Mouse (Mus musculus): ENCODE data around the gene Dnali1.

DNA sequence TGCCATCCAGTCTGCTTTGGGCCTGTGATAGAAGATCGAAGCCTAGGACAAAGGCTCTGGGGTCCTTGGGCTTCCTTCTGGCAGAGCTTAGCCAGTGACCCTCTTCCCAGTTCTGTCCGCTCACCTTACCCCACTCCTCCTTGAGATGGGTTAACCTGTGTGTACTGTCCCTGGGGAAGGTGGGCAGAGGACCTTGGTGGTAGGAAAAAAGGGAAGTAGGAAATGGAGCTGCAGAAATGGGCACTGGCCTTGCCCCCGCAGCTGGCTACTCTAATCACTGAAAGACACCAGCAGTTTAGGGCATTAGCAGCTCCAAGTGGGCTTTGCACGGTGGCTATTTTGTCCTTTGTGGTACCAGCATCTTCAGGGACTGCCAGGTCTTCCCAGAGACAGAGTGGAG, 49.6 kb upstream of the Dnali1 start:
- TF ChIP-seq EP300 (IDR thresholded peaks at IDR 0.05; ENCODE audit: low read depth) (no peak), CTCF (IDR thresholded peaks at IDR 0.05; ENCODE audit: low read depth) (no peak)
